Mouse (Mus musculus) heart, adult 2 months (tissue): ENCODE measurements at regions not wholly inside any gene's neighbourhood (a gene's known extent, or its start where the extent isn't known, plus 50 kb on each side); places are given as distances from the start of the nearest gene placed in this dataset.

Experiments
- CTCF ChIP-seq: fragments of 200-600 bp; IDR thresholded peaks from 2 replicates; pipeline ENCODE4 v1.8.1; 2022; ENCODE audit warnings: antibody characterized with exemption, mild to moderate bottlenecking, moderate library complexity
- EP300 ChIP-seq: fragments of 200-500 bp; IDR thresholded peaks from 2 replicates; pipeline ENCODE4 v1.6.1; 2011; ENCODE audit warnings: low read depth, low read length, control low read depth; ENCODE audit not compliant: insufficient read depth
- POLR2A ChIP-seq: fragments of 200-500 bp; IDR thresholded peaks from 2 replicates; pipeline ENCODE4 v1.6.1; 2011; ENCODE audit warnings: mild to moderate bottlenecking, low read depth, low read length, control low read depth; ENCODE audit not compliant: insufficient read depth

GRCm38 (mm10) chr8:26852921-26853320 lies 124.2 kb upstream of the Zfp703 start:
- no peak for TF ChIP-seq POLR2A
- no peak for TF ChIP-seq EP300
- no peak for TF ChIP-seq CTCF
